Mouse (Mus musculus): ENCODE data around the gene Rhoh. TPM values are rescaled to one million over a fixed set of nuclear protein-coding genes. Genes with fewer than 3 reads are reported as not detected.
A peak's percentile ranks its signal among the peaks of the same experiment; 100 is the strongest.

Gene Rhoh
- total RNA-seq, 2 experiments from 2014 or later: 6.4 to 12.2 TPM

- no peak for ATAC-seq (replicated peaks; ENCODE audit: low FRiP score, poor library complexity, severe bottlenecking)
These were observed 2.1 kb upstream of the Rhoh start for GRCm38 (mm10) chr5:65858898-65859297.

DNA sequence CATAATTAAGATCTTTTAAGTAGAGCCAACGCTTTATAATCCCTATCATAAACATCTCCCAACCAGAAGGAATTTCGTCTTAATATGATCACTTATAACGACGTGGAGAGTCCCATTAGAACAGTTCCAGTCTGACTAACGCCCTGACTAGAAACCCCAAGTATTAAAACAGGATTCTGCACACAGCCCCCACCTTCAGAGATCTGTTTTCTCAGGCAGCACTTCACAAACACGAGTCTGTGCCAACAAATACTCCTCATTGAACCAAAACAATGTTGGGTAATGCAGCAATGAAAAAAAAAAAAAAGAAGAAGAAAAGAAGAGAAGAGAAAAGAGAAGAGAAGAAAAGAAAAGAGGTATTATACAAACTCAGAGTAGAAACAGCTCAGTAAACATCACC is 1.6 kb upstream of the Rhoh start:
- ATAC-seq (replicated peaks; ENCODE audit: low FRiP score, poor library complexity, severe bottlenecking): no peak

DNA sequence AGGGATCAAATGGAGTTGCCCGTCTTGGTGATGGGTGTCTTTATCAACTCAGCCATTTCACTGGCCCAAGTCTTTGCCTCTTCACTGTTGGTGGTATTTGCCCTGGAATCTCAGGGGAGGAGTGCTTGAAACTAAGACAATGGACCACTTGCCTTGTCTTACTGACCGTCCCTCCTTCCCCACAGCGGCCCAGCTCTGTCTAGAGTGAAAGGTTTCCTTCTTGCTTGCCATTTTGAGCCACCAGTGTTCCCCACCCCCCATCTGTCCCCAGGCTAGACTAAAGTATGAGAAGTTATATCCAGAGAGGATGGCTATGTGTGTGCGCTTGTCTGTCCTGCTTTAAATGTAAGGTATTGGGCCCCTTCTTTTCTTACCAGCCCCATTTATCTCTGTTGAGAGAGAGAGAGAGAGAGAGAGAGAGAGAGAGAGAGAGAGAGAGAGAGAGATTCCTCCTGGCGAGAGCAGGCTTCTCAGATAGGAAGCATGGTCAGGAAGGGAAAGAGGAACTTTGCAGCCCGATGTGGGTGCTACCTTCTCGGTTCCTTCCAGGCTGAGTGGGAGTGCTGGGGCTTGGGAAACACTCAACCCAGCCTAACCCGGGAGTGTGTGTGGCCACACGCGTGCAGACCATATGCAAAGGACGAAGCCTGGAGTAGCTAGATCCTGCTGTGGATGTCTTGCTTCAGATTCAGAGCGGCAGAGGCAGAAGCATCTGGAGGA is 572 bp upstream of the Rhoh start:
- no peak for ATAC-seq (replicated peaks; ENCODE audit: low FRiP score, poor library complexity, severe bottlenecking)

- ATAC-seq (replicated peaks; ENCODE audit: low FRiP score, poor library complexity, severe bottlenecking): no peak
These were observed 1.4 kb downstream of the Rhoh start for GRCm38 (mm10) chr5:65862217-65862927.

- ATAC-seq (replicated peaks; ENCODE audit: low FRiP score, poor library complexity, severe bottlenecking): peak; percentile 45
These were observed 2.3 kb downstream of the Rhoh start for GRCm38 (mm10) chr5:65863349-65863749.

DNA sequence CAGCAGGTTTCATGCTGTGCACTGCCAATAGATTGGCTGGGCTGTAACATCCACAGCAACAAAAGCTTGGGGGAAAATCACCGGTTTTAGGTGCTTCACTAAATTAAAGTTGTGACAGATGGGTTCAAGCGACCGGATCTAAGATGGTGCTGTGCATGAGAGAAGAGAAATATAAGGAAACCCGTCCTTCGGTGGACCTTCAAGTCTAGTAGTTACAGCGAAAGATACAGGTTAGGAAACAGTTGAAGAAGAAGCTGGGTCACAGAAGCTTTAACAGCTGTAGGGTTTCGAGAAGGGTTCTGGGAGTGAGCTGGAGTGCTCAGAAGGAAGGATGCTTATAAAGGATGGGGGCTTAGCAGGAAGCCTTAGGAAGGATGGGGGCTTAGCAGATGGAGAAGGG is 3.5 kb downstream of the Rhoh start:
- ATAC-seq (replicated peaks; ENCODE audit: low FRiP score, poor library complexity, severe bottlenecking): no peak

DNA sequence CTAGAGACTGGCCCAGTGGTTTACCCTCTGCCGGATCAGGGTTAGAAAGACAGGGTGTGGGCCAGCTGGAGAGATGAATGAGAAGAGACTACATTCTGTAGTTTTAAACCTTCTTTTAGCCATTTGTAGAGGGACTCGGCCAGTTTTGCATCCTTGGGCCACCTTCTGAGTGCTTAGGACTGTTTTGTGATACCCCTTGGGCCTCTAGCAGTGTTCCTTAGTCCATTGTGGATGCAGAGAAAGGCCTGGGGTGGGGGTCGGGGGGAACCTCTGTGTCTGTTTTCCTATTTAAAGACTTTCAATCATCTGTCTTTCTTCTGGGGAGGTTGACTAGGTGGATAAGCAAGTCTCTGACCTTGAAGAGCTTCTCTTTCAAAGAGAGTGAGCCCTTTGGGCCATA is 3.9 kb downstream of the Rhoh start:
- ATAC-seq (replicated peaks; ENCODE audit: low FRiP score, poor library complexity, severe bottlenecking): no peak

DNA sequence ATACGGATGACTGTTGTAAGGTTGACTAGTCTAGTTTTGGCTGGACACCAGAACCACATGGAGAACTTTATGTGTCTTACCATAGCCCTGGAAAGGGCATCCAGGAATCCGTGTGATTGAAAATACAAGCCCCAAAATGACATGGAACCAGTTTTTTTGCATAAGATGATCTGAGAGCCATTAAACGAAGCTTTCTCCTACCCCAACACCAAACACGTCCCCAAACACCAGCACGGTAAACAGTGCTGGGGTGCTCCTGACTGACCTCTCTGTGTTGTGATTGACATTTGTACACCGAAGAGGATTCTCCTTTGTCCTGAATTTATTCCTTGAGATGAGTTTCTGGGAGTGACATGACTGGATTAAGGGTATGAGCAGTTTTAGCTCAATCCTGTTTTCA is 5.6 kb downstream of the Rhoh start:
- ATAC-seq (replicated peaks; ENCODE audit: low FRiP score, poor library complexity, severe bottlenecking): no peak

- ATAC-seq (replicated peaks; ENCODE audit: low FRiP score, poor library complexity, severe bottlenecking): no peak
These were observed 6.5 kb downstream of the Rhoh start for GRCm38 (mm10) chr5:65867380-65868116.

GRCm38 (mm10) chr5:65868419-65868818 is 7.4 kb downstream of the Rhoh start:
- peak; percentile 53 for ATAC-seq (replicated peaks; ENCODE audit: low FRiP score, poor library complexity, severe bottlenecking)

DNA sequence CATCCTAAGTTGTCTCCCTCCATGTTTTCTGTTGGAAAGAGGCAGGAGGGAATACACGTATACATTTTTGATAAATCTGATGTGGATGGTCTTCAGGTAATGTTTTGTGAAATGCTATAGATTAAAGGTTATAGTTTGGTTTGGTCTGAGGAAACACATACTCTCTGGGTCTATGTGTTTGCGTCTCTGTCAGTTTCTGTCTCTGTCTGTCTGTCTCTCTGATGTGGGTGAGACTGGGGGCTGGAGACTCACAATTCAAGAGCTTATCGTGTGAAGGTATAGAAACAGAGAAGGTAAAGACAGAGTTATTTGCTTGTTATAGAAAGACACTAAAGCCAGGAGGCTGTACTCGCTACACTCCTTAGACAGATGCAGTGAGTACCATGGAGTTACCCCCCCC is 8.6 kb downstream of the Rhoh start:
- no peak for ATAC-seq (replicated peaks; ENCODE audit: low FRiP score, poor library complexity, severe bottlenecking)

GRCm38 (mm10) chr5:65871276-65871875 is 10.4 kb downstream of the Rhoh start:
- ATAC-seq (replicated peaks; ENCODE audit: low FRiP score, poor library complexity, severe bottlenecking): no peak

GRCm38 (mm10) chr5:65873212-65873611 is 12.2 kb downstream of the Rhoh start:
- ATAC-seq (replicated peaks; ENCODE audit: low FRiP score, poor library complexity, severe bottlenecking): no peak

DNA sequence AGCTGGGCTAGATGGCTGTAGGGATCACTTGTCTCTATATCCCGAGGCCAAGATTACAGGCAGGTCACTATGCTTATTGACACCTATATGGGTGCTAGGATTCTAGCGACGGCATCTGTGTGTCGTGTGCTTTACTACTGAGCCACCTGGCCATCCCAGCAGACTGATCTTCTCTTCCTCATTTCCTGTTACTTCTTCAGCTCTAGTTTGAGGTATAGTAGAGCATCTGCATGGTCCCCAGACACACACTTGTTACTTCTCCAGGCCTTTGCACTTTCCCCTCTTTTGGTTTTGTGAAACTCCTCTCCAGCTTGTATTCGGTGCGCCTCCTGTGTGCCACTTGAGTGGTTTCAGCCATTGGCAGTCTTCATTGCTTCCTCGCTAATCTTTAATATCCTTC is 14.3 kb downstream of the Rhoh start:
- no peak for ATAC-seq (replicated peaks; ENCODE audit: low FRiP score, poor library complexity, severe bottlenecking)

GRCm38 (mm10) chr5:65878367-65878766 is 17.4 kb downstream of the Rhoh start:
- ATAC-seq (replicated peaks; ENCODE audit: low FRiP score, poor library complexity, severe bottlenecking): no peak

DNA sequence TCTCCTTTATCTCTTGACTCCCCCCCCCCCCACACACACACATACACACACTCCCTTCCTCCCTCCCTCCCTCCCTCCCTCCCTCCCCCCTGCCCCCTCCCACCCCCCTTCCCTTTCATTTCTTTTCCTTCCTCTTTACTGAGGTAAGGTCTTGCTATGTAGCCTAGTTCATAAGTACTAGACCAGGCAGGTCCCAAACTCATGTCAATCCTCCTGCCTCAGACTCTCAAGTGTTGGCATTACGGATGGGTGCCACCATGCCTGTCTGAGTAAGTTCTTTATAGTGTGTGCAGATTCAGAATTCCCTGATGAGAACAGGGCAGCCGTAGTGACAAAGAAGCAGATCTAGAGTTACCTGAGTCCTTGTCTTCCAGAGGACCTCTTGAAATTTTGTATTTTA is 20.2 kb downstream of the Rhoh start:
- ATAC-seq (replicated peaks; ENCODE audit: low FRiP score, poor library complexity, severe bottlenecking): no peak

DNA sequence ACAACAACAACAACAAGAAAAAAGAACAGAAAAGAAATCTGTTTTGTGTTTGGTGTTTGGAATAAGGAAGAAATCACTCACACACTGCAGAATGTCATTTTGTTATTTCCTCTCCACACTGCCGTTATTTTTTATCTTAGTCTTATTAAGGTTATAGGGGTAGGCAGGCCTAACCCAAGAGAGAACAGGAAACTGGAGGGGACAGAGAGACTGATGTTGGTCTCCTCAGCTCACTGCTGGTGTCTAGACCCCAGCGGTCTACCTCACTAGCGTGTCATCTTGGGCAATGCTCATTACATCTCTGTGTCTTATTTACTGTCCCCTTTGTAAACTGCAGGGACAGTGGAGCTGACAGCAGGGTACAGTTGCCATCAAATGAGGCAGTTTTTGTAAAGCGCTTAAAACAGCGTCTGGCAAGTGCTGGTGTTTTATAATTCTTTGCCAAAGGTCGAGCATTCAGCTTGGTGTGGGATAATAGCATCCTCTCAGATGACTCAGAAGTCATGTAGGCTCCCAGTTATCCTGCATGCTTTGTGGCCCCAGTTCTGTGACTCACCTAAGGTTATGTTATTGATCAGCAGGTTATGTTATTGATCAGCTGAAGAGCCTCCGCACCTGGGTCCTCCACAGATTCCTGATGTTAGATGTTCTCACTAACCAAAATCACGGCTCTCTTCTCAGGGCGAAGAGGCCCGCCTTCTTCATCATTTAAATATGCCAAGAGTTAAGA is 21.6 kb downstream of the Rhoh start:
- ATAC-seq (replicated peaks; ENCODE audit: low FRiP score, poor library complexity, severe bottlenecking): no peak

GRCm38 (mm10) chr5:65883355-65883754 is 22.3 kb downstream of the Rhoh start:
- no peak for ATAC-seq (replicated peaks; ENCODE audit: low FRiP score, poor library complexity, severe bottlenecking)

GRCm38 (mm10) chr5:65885699-65886443 is 24.9 kb downstream of the Rhoh start:
- ATAC-seq (replicated peaks; ENCODE audit: low FRiP score, poor library complexity, severe bottlenecking): no peak

Data from erythroid progenitor cell, adult 5-6 weeks (primary cell).